Mouse (Mus musculus) myocyte (in vitro differentiated cells): Measurements from ENCODE around the gene 4930442H23Rik. TPM values are rescaled to one million over a fixed set of nuclear protein-coding genes. Genes with fewer than 3 reads are reported as not detected.

Experiments used
- H3K27me3 ChIP-seq: one replicate; pipeline ENCODE4 v1.6.1; 2011; ENCODE audit not compliant: control insufficient read depth, insufficient read depth, insufficient read length
- H3K36me3 ChIP-seq: one replicate; pipeline ENCODE4 v1.6.1; 2011; ENCODE audit not compliant: control insufficient read depth, insufficient read depth
- H3K4me2 ChIP-seq: one replicate; pipeline ENCODE4 v1.6.1; 2011; ENCODE audit warnings: low read depth, control low read depth
- H3K4me3 ChIP-seq: one replicate; pipeline ENCODE4 v1.5.1; 2011; ENCODE audit warnings: mild to moderate bottlenecking, control low read depth, moderate library complexity
- H3K79me2 ChIP-seq: one replicate; pipeline ENCODE4 v1.6.1; 2011; ENCODE audit not compliant: control insufficient read depth, insufficient read depth
- H3ac ChIP-seq: one replicate; pipeline ENCODE4 v1.6.1; 2011; ENCODE audit not compliant: control insufficient read depth, insufficient read length
- CEBPB ChIP-seq: IDR thresholded peaks from 2 replicates; pipeline ENCODE4 v1.6.1; 2011; ENCODE audit warnings: mild to moderate bottlenecking, moderate library complexity; ENCODE audit not compliant: poor library complexity, insufficient read depth, severe bottlenecking
- E2F4 ChIP-seq: IDR thresholded peaks from one replicate; pipeline ENCODE4 v1.6.1; 2011; ENCODE audit warnings: mild to moderate bottlenecking, control low read depth, moderate library complexity; ENCODE audit not compliant: insufficient read depth
- MAX ChIP-seq: IDR thresholded peaks from one replicate; pipeline ENCODE4 v1.6.1; 2011; ENCODE audit warnings: low read depth, mild to moderate bottlenecking, control low read depth
- MYOD1 ChIP-seq, 3 experiments: IDR thresholded peaks; one replicate each; pipeline ENCODE4 v1.6.1; 2011; ENCODE audit warnings: control low read depth in 2 of 3, low read depth in 2 of 3, mild to moderate bottlenecking in 2 of 3, moderate library complexity in 1 of 3; ENCODE audit not compliant: insufficient read length in 2 of 3, control insufficient read depth in 1 of 3
- MYOG ChIP-seq, 3 experiments: IDR thresholded peaks; one replicate each; pipeline ENCODE4 v1.6.1; 2011; ENCODE audit warnings: control low read depth in 2 of 3, low read depth in 2 of 3, mild to moderate bottlenecking in 2 of 3; ENCODE audit not compliant: insufficient read length in 2 of 3, control insufficient read depth in 1 of 3, insufficient read depth in 1 of 3
- POLR2A ChIP-seq: IDR thresholded peaks from one replicate; pipeline ENCODE4 v1.6.1; 2011; ENCODE audit warnings: low read depth, mild to moderate bottlenecking, control low read depth, moderate library complexity; ENCODE audit not compliant: insufficient read length
- POLR2AphosphoS2 ChIP-seq: IDR thresholded peaks from one replicate; pipeline ENCODE4 v1.6.1; 2011; ENCODE audit warnings: low read depth, control low read depth; ENCODE audit not compliant: insufficient read length
- REST ChIP-seq: IDR thresholded peaks from one replicate; pipeline ENCODE4 v1.6.1; 2011; ENCODE audit warnings: mild to moderate bottlenecking, control low read depth, moderate library complexity; ENCODE audit not compliant: insufficient read depth, insufficient read length
- SRF ChIP-seq: IDR thresholded peaks from one replicate; pipeline ENCODE4 v1.6.1; 2011; ENCODE audit warnings: low read depth; ENCODE audit not compliant: control insufficient read depth, insufficient read length
- TCF12 ChIP-seq: IDR thresholded peaks from one replicate; pipeline ENCODE4 v1.6.1; 2011; ENCODE audit warnings: mild to moderate bottlenecking, control low read depth; ENCODE audit not compliant: poor library complexity, insufficient read depth, severe bottlenecking
- TCF3 ChIP-seq: IDR thresholded peaks from one replicate; pipeline ENCODE4 v1.6.1; 2011; ENCODE audit warnings: low read depth, control low read depth; ENCODE audit not compliant: insufficient read length
- USF1 ChIP-seq: IDR thresholded peaks from one replicate; pipeline ENCODE4 v1.6.1; 2011; ENCODE audit warnings: low read depth, mild to moderate bottlenecking, control low read depth, moderate library complexity
- polyA plus RNA-seq: library from polyadenylated mRNA; unstranded; fragments of >200 nt; fragmentation: generic; extraction: Trizol; gene quantifications from one replicate; pipeline ENCODE4 v1.2.1, GENCODE M21; 2012; ENCODE audit warnings: missing spikeins

The 4930442H23Rik gene
- polyA plus RNA-seq, 1 experiment = 0.12 TPM

- Histone ChIP-seq H3K27me3 (no peaks in the 10 kb centered on the region), H3K4me3 (peak overlapping the region; percentile 15), H3K4me2 (peak overlapping the region; percentile 86), H3K79me2 (no peaks in the 10 kb centered on the region), H3K36me3 (peaks cover 5% of the 10 kb centered on the region), H3ac (peak overlapping the region; percentile 65)
- TF ChIP-seq CEBPB = no peak
- no peak for TF ChIP-seq USF1
- no peak for TF ChIP-seq REST
- peak; percentile 81 for TF ChIP-seq POLR2A
- peak in 1 of 3 experiments; percentile 8 for TF ChIP-seq MYOD1 (IDR thresholded peaks at IDR 0.05; ENCODE audit: control insufficient read depth in 1 of 3, insufficient read length in 2 of 3, low read depth in 2 of 3)
- TF ChIP-seq TCF3 = no peak
- peak; percentile 95 for TF ChIP-seq POLR2AphosphoS2
- TF ChIP-seq SRF = no peak
- peak in 2 of 3 experiments; percentile 14 to 44 for TF ChIP-seq MYOG (IDR thresholded peaks at IDR 0.05; ENCODE audit: control insufficient read depth in 1 of 3, insufficient read depth in 1 of 3, insufficient read length in 2 of 3, low read depth in 2 of 3)
- no peak for TF ChIP-seq MAX
- no peak for TF ChIP-seq TCF12
- no peak for TF ChIP-seq E2F4
Measured at GRCm38 (mm10) chr10:81192270-81192967, 8.8 kb upstream of the 4930442H23Rik start.

- Histone ChIP-seq H3K4me3 (peak overlapping the region; percentile 15), H3K79me2 (peaks cover 4% of the 10 kb centered on the region), H3ac (no peak overlapping the region), H3K4me2 (peak overlapping the region; percentile 86), H3K36me3 (peaks cover 5% of the 10 kb centered on the region), H3K27me3 (no peaks in the 10 kb centered on the region)
- TF ChIP-seq E2F4 = no peak
- TF ChIP-seq POLR2AphosphoS2 = no peak
- no peak for TF ChIP-seq MAX
- TF ChIP-seq SRF = no peak
- TF ChIP-seq REST = no peak
- no peak for TF ChIP-seq MYOG (IDR thresholded peaks at IDR 0.05; ENCODE audit: control insufficient read depth in 1 of 3, insufficient read depth in 1 of 3, insufficient read length in 2 of 3, low read depth in 2 of 3)
- no peak for TF ChIP-seq TCF3
- TF ChIP-seq TCF12 = no peak
- no peak for TF ChIP-seq POLR2A
- no peak for TF ChIP-seq USF1
- no peak for TF ChIP-seq MYOD1 (IDR thresholded peaks at IDR 0.05; ENCODE audit: control insufficient read depth in 1 of 3, insufficient read length in 2 of 3, low read depth in 2 of 3)
- TF ChIP-seq CEBPB = no peak
Measured at GRCm38 (mm10) chr10:81191342-81191982, 7.8 kb upstream of the 4930442H23Rik start.

GRCm38 (mm10) chr10:81190912-81191321 lies 7.3 kb upstream of the 4930442H23Rik start:
- no peak overlapping the region for H3K4me2 ChIP-seq
- no peak overlapping the region for H3ac ChIP-seq
- H3K4me3 ChIP-seq = no peak overlapping the region
- H3K27me3 ChIP-seq = no peaks in the 10 kb centered on the region
- TF ChIP-seq MAX (no peak), E2F4 (no peak), POLR2A (no peak), TCF12 (no peak), MYOD1 (IDR thresholded peaks at IDR 0.05; ENCODE audit: control insufficient read depth in 1 of 3, insufficient read length in 2 of 3, low read depth in 2 of 3) (no peak)
- H3K36me3 ChIP-seq = peaks cover 5% of the 10 kb centered on the region
- peaks cover 4% of the 10 kb centered on the region for H3K79me2 ChIP-seq

- H3K4me3 ChIP-seq = no peak overlapping the region
- no peak for TF ChIP-seq MYOG (IDR thresholded peaks at IDR 0.05; ENCODE audit: control insufficient read depth in 1 of 3, insufficient read depth in 1 of 3, insufficient read length in 2 of 3, low read depth in 2 of 3)
- no peak for TF ChIP-seq SRF
- TF ChIP-seq REST = no peak
- TF ChIP-seq E2F4 = no peak
- TF ChIP-seq TCF3 = no peak
- no peak for TF ChIP-seq CEBPB
- peak; percentile 18 for TF ChIP-seq POLR2A
- H3K36me3 ChIP-seq = peaks cover 5% of the 10 kb centered on the region
- no peak overlapping the region for H3ac ChIP-seq
- no peak overlapping the region for H3K4me2 ChIP-seq
- H3K27me3 ChIP-seq = no peaks in the 10 kb centered on the region
- H3K79me2 ChIP-seq = peaks cover 7% of the 10 kb centered on the region
Measured at GRCm38 (mm10) chr10:81190236-81190911, 6.7 kb upstream of the 4930442H23Rik start.

- peaks cover 12% of the 10 kb centered on the region for H3K79me2 ChIP-seq
- no peaks in the 10 kb centered on the region for H3K27me3 ChIP-seq
- no peak overlapping the region for H3K4me3 ChIP-seq
- peaks cover 5% of the 10 kb centered on the region for H3K36me3 ChIP-seq
- H3K4me2 ChIP-seq = no peak overlapping the region
- TF ChIP-seq MYOG (IDR thresholded peaks at IDR 0.05; ENCODE audit: control insufficient read depth in 1 of 3, insufficient read depth in 1 of 3, insufficient read length in 2 of 3, low read depth in 2 of 3) (no peak), MAX (no peak), CEBPB (no peak), POLR2AphosphoS2 (no peak), USF1 (no peak), TCF12 (no peak), TCF3 (no peak), E2F4 (no peak), REST (no peak), POLR2A (no peak), SRF (no peak), MYOD1 (IDR thresholded peaks at IDR 0.05; ENCODE audit: control insufficient read depth in 1 of 3, insufficient read length in 2 of 3, low read depth in 2 of 3) (no peak)
- no peak overlapping the region for H3ac ChIP-seq
Measured at GRCm38 (mm10) chr10:81189821-81190220, 6.2 kb upstream of the 4930442H23Rik start.
